Mouse (Mus musculus) 3134 (cell line): Measurements from ENCODE around the gene Kdm4c.
"Not testable (repeated sequence)": the region's sequence is repeated elsewhere in the genome, so short reads cannot be mapped to it uniquely, and the experiment has no call there.

Experiments
- DNase-seq: peaks from one replicate; pipeline ENCODE4 v3.0.0-alpha.2; 2011; ENCODE audit warnings: low spot score; ENCODE audit not compliant: insufficient read length; ENCODE audit errors: extremely low read depth

Gene Kdm4c

DNA sequence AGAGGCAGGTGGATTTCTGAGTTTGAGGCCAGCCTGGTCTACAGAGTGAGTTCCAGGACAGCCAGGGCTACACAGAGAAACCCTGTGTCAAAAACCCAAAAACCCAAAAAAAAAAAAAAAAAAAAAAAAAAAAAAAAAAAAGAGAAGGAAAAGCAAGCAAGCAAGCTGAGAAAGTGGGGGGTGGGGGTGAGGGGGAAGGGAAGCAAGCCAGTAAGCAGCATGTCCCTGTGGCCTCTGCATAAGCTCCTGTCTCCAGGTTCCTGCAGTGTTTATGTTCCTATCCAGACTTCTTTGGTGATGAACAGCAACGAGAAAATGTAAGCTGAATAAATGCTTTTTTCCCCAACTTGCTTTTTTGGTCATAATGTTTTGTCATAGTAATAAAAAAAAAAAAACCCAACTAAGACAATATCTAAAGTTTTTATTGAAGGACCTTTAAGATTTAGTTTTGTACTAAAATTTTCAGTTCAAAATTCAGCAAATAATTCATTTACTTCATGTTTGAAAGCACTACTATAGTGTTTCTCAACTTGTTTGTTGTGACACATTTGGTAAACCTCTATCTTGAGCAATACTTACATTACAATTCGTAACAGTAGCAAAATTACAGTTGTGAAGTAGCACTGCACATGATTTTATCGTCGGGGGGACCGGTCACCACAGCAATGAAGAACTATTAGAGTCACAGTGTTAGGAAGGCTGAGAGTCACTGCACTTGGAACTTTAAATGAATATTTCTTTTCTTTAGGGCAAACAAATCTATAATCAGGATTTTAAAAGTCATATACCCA, 63.2 kb downstream of the Kdm4c start:
- no peak for DNase-seq

DNA sequence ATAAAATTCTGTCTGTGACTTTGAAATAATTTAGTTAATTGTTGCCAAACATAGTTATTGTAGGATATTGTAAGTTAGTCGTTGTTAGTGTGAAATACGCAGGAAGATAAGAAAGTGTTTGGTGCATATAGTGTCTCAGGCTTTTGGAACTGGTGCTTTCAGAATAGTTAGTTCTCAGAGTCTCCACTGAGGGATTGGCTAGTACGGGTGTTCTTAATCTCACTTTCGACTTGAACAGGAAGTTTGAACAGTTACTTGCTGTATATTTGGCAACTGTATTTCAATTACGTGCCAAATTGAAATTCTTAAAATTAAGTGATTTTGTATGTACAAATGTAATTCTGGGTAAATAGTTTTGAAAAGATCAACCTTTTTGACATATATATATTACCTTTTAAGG, 68.8 kb downstream of the Kdm4c start:
- DNase-seq: no peak

DNA sequence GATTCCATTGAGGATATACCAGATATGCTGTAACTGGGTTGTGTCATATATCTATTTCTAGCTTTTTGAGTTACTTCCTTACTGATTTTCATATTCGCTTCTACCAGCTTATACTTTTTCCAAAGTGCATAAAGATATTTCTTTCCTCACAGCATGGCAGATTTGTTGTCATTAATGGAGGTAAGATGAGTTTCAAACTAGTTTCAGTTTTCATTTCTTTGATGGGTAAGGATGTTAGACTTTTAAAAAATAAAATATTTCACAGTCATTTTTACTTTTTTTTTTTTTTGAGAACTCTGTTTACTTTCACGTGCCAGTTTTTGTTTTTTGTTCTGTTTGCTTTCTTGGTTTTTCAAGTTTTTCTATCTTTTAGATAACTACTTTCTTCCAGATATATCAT, 70.6 kb downstream of the Kdm4c start:
- DNase-seq: no peak

DNA sequence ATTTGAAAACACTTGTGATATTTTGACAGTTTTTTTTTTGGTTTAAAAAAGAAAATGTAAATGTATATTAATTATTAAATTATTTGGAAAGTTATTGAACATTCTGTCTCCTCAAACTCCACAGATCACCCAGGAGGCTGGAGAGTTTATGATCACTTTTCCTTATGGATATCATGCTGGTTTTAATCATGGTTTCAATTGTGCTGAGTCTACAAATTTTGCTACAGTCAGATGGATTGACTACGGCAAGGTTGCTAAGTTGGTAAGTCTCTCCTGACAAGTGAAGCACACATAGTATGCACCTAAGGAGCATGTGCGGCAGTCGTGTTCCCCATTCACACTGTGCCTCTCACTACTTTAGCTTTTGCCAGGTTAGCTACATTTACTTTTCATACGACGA, 73.1 kb downstream of the Kdm4c start:
- DNase-seq: no peak

DNA sequence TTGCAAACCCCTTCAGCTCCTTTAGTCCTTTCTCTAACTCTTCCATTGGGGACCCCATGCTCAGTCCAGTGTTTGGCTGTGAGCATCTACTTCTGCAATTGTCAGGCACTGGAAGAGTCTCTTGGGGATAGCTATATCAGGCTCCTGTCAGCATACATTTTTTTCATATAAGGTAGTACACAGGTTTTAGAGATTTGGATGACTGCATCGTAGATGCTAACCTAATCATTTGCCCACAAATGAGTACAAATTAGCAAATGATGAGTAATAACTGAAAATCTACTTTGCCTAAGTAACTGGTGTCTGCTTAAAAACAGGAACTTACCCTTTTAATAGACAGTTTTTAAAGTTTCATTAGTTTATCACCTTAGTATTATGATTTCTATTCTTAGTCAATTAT, 77.0 kb downstream of the Kdm4c start:
- DNase-seq: no peak

DNA sequence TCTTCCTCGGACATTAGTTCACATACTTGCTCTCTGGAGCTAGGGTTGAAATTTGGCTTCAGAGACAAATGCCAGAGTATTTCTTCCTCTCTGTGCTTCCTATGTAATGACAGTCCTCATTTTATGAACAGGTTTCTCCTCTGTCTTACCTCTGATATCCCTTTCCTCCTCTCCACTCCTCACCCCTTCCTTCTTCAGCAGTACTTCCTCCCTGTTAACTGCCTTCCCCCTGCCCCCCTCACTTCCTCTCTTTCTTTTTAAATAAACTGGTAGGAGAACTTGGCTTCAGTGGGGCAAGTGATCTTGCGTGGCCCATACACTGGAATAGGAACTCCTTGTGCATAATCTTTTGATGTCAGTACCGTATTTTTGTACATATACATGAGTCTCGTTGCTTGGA, 115.2 kb downstream of the Kdm4c start:
- no peak for DNase-seq

DNA sequence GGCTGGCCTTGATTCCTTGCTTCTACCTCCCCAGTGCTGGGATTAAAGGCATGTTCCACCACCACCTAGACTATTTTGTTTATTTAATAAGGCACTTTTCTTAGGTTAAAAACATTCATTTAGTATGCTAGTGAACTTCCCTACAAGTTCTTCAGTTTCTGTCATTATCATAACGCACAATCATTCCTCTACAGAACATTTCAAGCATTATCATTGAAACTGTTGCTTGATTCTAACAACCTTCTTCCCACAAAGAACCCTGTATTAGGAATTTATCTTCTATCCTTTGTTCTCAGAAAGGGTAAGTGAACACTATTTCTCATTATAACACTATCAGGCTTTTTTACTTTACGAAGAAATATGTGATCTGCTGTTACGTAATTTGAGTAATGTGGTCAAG, 118.0 kb downstream of the Kdm4c start:
- DNase-seq: no peak

DNA sequence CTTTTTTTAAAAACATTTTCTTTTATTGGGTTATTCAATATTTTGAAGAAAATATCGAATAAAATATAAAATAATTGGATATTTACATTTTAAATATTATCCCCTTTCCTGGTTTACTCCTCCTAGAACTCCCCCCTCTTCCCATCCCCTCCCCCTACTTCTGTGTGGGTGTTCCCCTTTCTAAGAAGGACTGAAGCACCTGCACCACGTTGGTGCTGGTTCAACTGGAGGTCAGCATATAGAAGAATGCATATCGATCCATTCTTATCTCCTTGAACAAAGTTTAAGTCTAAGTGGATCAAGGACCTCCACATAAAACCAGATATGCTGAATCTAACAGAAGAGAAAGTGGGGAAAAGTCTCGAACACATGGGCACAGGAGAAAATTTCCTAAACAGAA, 144.3 kb downstream of the Kdm4c start:
- no peak for DNase-seq

DNA sequence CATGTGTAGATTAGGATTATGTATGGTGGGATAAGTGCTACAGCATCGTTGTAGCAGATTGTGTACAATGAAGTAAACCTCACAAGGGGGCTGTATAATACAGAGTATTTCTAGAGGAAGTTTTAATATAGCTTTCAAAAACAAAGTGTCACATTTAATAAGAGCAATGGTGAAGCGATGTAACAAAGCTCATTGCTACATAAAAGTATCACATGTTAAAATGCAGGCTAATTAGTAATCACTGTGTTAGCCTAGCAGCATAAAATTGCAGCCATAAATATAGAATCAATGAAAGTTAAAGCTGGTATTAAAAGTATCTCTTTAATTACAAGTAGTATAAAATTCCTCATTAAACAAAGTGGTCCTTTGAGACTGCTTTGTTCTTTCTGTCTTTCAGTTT, 150.9 kb downstream of the Kdm4c start:
- DNase-seq: no peak

DNA sequence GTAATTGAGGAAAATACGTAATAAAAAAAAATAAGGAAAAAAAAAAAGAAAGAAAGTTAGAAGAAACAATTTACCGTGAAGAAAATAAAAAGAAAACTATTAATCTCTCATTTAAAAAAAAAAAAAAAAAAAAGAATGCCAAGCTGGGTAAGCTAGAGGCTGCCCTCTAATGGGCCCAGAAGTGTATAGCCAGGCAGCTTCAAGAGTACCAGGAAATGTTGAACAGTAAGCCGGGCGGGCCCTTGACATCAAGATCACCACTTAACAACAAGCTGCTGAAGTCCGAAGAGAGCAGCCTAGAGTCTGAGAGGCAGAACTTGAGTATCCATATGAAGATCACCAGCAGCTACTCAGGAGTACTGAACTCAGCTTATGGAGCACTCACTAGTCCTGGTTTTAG, 154.3 kb downstream of the Kdm4c start:
- no peak for DNase-seq

DNA sequence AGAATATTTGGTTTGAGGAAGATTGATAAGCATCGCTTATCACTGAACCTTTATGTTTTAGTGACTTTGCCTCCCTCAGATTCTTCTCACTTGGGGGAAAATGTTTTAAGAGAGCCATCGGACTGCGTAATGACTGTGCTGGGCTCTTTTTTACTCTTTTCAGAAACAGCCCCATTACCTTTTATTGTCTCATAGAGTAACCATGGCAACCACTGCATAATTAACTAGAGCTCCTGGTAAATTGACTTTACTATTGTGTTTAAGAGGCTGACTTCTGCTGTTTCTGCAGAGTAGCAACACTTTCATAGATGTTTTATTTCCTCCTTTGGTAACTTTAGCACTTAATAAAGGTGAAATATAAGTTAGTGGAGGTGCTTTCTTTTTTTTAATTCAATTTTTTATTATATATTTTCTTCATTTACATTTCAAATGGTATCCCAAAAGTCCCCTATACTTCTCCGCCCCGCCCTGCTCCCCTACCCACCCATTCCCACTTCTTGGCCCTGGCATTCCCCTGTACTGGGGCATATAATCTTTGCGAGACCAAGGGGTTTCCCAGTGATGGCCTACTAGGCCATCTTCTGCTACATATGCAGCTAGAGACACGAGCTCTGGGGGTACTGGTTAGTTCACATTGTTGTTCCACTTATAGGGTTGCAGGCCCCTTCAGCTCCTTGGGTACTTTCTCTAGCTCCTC, 159.5 kb downstream of the Kdm4c start:
- DNase-seq: not testable (repeated sequence)

DNA sequence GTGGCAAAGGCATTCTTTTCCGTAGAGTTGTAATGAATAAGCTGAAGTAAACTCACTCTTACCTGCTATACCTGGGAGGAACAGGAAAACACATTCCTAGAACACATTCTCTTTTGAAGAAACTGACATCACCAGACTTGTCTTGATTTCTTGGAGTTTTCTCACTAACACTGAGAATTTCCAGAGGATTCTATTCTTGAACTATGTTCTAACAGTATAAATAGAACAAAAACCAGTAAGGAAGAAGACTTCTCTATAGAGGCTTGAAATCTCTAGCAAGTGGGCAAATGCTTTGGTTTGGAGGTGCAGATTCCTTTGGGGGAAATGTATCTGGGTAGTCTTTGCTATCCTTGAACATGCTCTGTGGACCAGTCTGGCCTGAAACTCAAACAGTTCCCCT, 166.4 kb downstream of the Kdm4c start:
- DNase-seq: no peak

DNA sequence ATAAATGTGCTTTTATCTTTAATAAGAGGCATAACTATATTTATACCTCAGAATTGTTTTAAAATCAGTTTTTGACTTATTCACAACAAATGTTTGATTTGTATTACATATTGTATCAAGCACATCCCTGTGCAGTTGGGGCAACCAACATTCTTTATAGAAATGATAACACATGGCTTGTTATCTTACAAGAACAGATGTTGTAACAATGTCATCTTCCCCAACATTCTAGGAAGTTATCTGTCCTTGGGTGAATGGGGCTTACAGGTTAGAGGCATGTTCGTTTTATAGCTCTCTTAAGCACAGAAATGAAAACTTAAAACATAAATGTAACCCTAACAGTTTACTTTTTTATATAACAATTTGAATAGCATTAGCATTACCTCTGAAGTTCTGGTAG, 177.5 kb downstream of the Kdm4c start:
- no peak for DNase-seq
